Mouse (Mus musculus) midbrain, embryonic 12.5 days (tissue): ENCODE measurements around the gene Pphln1. TPM values are rescaled to one million over a fixed set of nuclear protein-coding genes. Genes with fewer than 3 reads are reported as not detected.

ENCODE experiments used
- ATAC-seq: fragments of 200-750 bp; cut with Nextera tagmentation; 2 replicates; pipeline ENCODE4 v1.8.0; 2017; ENCODE audit warnings: low read depth, moderate TSS enrichment, moderate library complexity; ENCODE audit not compliant: low FRiP score
- H3K27ac ChIP-seq: fragments of 300-500 bp; sonication (generic); replicated peaks from 2 replicates; pipeline ENCODE4 v1.5.1; 2016; ENCODE audit warnings: mild to moderate bottlenecking
- H3K27me3 ChIP-seq: fragments of 300-500 bp; sonication (generic); 2 replicates; pipeline ENCODE4 v1.6.1; 2016; ENCODE audit warnings: mild to moderate bottlenecking
- H3K36me3 ChIP-seq: fragments of 300-500 bp; sonication (generic); 2 replicates; pipeline ENCODE4 v1.6.1; 2016
- H3K4me1 ChIP-seq: fragments of 300-500 bp; sonication (generic); 2 replicates; pipeline ENCODE4 v1.6.1; 2016
- H3K4me2 ChIP-seq: fragments of 300-500 bp; sonication (generic); replicated peaks from 2 replicates; pipeline ENCODE4 v1.6.1; 2016; ENCODE audit warnings: mild to moderate bottlenecking, moderate library complexity
- H3K4me3 ChIP-seq: fragments of 300-500 bp; sonication (generic); 2 replicates; pipeline ENCODE4 v1.5.1; 2016; ENCODE audit warnings: mild to moderate bottlenecking
- H3K9ac ChIP-seq: fragments of 300-500 bp; sonication (generic); replicated peaks from 2 replicates; pipeline ENCODE4 v1.6.1; 2016; ENCODE audit warnings: mild to moderate bottlenecking, moderate library complexity
- H3K9me3 ChIP-seq: fragments of 300-500 bp; sonication (generic); 2 replicates; pipeline ENCODE4 v1.6.1; 2016; ENCODE audit warnings: mild to moderate bottlenecking
- WGBS: fragments of 180-500 bp; shearing (Covaris S2); methylation state at CpG from one replicate; pipeline ENCODE4 v1.1.7; 2016; 5-methylcytosine and 5-hydroxymethylcytosine counted together
- polyA plus RNA-seq: library from polyadenylated mRNA; unstranded; fragments of >200 nt; fragmentation: Nextera tagmentation; extraction: Ambion mirVana; gene quantifications from 2 replicates; pipeline ENCODE4 v1.2.1, GENCODE M21; 2016

Pphln1 gene
- polyA plus RNA-seq, 1 experiment from 2014 or later = 87.5 TPM

- Histone ChIP-seq H3K9me3 (no peaks in the 10 kb centered on the region), H3K4me2 (no peak overlapping the region), H3K27me3 (peaks cover 46% of the 10 kb centered on the region), H3K4me1 (peaks cover 19% of the 10 kb centered on the region; the same call in 1 of the 2 replicates), H3K36me3 (peaks cover 4% of the 10 kb centered on the region; the same call in 1 of the 2 replicates), H3K4me3 (no peak overlapping the region), H3K9ac (no peak overlapping the region), H3K27ac (no peak overlapping the region)
- WGBS = 39% methylated on average over 9 of the region's 9 CpGs
- no peak for ATAC-seq
These were observed 114.3 kb downstream of the Pphln1 start for GRCm38 (mm10) chr15:93512437-93512836.

- Histone ChIP-seq H3K9ac (no peak overlapping the region), H3K27me3 (peaks cover 61% of the 10 kb centered on the region), H3K4me1 (peaks cover 32% of the 10 kb centered on the region), H3K4me2 (no peak overlapping the region; the same call in 1 of the 2 replicates), H3K4me3 (no peak overlapping the region), H3K9me3 (no peaks in the 10 kb centered on the region), H3K27ac (no peak overlapping the region), H3K36me3 (no peaks in the 10 kb centered on the region)
- 5% methylated on average over 10 of the region's 10 CpGs for WGBS
- ATAC-seq = no peak
These were observed 115.8 kb downstream of the Pphln1 start for GRCm38 (mm10) chr15:93513939-93514341.

GRCm38 (mm10) chr15:93515316-93515715 is 117.2 kb downstream of the Pphln1 start:
- Histone ChIP-seq H3K27ac (no peak overlapping the region), H3K9ac (no peak overlapping the region), H3K27me3 (peaks cover 74% of the 10 kb centered on the region), H3K36me3 (no peaks in the 10 kb centered on the region), H3K4me3 (no peak overlapping the region), H3K4me2 (no peak overlapping the region), H3K4me1 (peaks cover 38% of the 10 kb centered on the region), H3K9me3 (no peaks in the 10 kb centered on the region)
- WGBS = 75% methylated on average over 9 of the region's 9 CpGs
- no peak for ATAC-seq

- no peaks in the 10 kb centered on the region for H3K36me3 ChIP-seq
- H3K4me2 ChIP-seq = no peak overlapping the region
- H3K9me3 ChIP-seq = no peaks in the 10 kb centered on the region
- no peak overlapping the region for H3K4me3 ChIP-seq
- H3K4me1 ChIP-seq = peaks cover 32% of the 10 kb centered on the region
- H3K27me3 ChIP-seq = peaks cover 91% of the 10 kb centered on the region
- 73% methylated on average over 11 of the region's 11 CpGs for WGBS
- no peak overlapping the region for H3K9ac ChIP-seq
- no peak overlapping the region for H3K27ac ChIP-seq
- ATAC-seq = no peak
These were observed 118.9 kb downstream of the Pphln1 start for GRCm38 (mm10) chr15:93517022-93517565.

DNA sequence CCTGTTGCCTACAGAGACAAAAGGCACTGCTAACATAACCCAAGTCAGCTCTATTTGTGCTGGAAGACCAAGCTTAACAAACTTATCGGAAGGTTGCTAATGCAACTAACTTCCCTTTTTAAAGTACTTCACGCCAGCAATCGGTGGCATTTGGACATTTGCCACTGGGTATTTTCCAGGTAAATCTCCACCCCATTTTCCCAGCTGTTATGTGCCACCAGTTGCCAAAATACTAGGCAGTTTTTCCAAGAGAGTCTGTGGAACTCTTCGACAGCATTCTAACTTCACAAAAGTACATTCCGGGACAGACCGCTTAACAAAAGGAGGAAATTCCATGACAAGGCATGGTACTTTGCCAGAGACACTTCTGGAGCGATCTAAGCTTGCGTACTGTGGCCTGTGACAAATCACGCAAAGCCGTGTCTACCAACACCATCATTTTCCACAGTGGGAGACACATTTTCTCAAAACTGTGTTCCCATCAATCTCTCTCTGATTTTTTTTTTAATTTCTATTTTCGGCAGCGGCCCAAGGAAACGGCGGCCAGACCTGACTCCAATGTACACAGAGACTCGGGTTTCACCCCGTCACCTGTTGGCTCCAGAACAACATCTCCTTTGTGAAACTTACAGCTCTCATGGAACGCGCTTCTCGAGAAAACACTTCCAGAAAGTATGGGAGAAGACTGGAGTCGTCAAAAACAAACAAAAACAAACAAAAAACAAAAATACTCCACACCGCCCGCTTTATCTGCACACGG is 120.2 kb downstream of the Pphln1 start:
- no peak for ATAC-seq
- Histone ChIP-seq H3K9ac (peak overlapping the region; percentile 41), H3K27ac (0 out of 2 replicates have a peak overlapping the region, but pooled peaks have one; percentile 4), H3K4me3 (peak overlapping the region; percentile 56), H3K9me3 (no peaks in the 10 kb centered on the region), H3K36me3 (no peaks in the 10 kb centered on the region), H3K4me1 (peaks cover 32% of the 10 kb centered on the region), H3K4me2 (peak overlapping the region; percentile 76), H3K27me3 (peaks cover 92% of the 10 kb centered on the region)
- WGBS = 4% methylated on average over 23 of the region's 23 CpGs

- H3K9ac ChIP-seq = peak overlapping the region; percentile 41
- peak overlapping the region; percentile 76 for H3K4me2 ChIP-seq
- peak; percentile 92 for ATAC-seq
- no peaks in the 10 kb centered on the region for H3K9me3 ChIP-seq
- peak overlapping the region; percentile 4; the same call in 1 of the 2 replicates for H3K27ac ChIP-seq
- peaks cover 27% of the 10 kb centered on the region for H3K4me1 ChIP-seq
- H3K4me3 ChIP-seq = peak overlapping the region; percentile 56
- peaks cover 86% of the 10 kb centered on the region for H3K27me3 ChIP-seq
- WGBS = under 1% methylated on average over 81 of the region's 85 CpGs
- H3K36me3 ChIP-seq = no peaks in the 10 kb centered on the region
These were observed 121.0 kb downstream of the Pphln1 start for GRCm38 (mm10) chr15:93518941-93519835.

GRCm38 (mm10) chr15:93519836-93520826 is 122.0 kb downstream of the Pphln1 start:
- Histone ChIP-seq H3K27ac (no peak overlapping the region), H3K4me1 (peaks cover 23% of the 10 kb centered on the region), H3K27me3 (peaks cover 79% of the 10 kb centered on the region), H3K9me3 (no peaks in the 10 kb centered on the region), H3K9ac (no peak overlapping the region), H3K4me3 (peak overlapping the region; percentile 56), H3K36me3 (no peaks in the 10 kb centered on the region), H3K4me2 (peak overlapping the region; percentile 76)
- no peak for ATAC-seq
- 7% methylated on average over 17 of the region's 17 CpGs for WGBS

GRCm38 (mm10) chr15:93521088-93521786 is 123.1 kb downstream of the Pphln1 start:
- peaks cover 68% of the 10 kb centered on the region for H3K27me3 ChIP-seq
- no peak overlapping the region for H3K9ac ChIP-seq
- no peak overlapping the region for H3K27ac ChIP-seq
- no peak for ATAC-seq
- no peaks in the 10 kb centered on the region for H3K36me3 ChIP-seq
- WGBS = 29% methylated on average over 11 of the region's 11 CpGs
- H3K4me2 ChIP-seq = no peak overlapping the region
- H3K4me3 ChIP-seq = no peak overlapping the region
- H3K9me3 ChIP-seq = no peaks in the 10 kb centered on the region
- peaks cover 23% of the 10 kb centered on the region for H3K4me1 ChIP-seq

DNA sequence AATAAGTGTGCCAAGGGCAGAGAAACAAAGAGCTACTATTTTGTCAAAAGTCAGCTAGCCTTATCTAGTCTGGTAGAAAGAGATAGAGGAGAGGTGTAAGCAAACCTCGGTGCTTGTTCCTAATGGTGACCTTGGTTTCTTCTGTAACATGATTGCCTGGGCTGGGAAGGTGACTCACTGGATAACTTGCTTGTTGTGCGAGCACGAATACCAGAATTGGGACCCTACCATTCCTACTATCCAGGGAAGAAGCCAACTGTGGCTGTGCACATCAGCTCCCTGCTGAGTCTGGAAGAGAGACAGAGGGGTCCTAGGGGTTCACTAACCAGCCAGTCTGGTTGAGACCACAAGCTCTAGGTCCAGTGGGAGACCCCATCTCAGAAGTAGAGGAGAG is 123.6 kb downstream of the Pphln1 start:
- Histone ChIP-seq H3K27me3 (peaks cover 67% of the 10 kb centered on the region), H3K9ac (no peak overlapping the region), H3K4me3 (no peak overlapping the region)

DNA sequence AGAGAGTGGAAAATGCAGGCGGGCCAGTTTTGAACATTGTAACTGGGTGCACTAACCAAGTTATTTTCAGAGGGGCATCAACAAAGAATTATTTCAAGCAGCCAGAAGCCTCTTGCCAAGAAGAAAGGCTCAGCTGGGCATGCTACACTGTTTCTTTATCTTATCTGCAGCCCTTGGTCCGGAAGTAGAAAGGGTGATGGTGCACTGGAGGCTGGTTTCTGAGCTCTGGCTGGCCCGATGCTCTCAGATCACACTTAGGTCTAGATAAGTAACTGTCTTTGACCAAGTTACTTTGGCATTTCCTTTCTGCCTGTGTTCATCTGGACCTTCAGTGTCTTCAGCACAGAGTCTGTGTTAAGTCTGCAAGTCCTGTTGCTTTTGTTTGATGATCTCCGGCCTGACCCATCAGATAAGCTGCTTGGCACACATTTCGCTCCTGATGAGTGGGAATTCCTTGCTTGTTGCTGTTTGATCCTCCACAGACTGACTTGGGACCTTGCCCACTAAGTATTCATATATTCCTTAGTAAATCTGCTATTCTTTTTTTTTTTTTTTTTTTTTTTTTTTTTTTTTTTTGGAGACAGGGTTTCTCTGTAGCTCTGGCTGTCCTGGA is 127.3 kb downstream of the Pphln1 start:
- Histone ChIP-seq H3K27me3 (peaks cover 32% of the 10 kb centered on the region), H3K27ac (no peak overlapping the region), H3K4me3 (no peak overlapping the region), H3K9me3 (no peaks in the 10 kb centered on the region), H3K36me3 (no peaks in the 10 kb centered on the region), H3K4me1 (0 out of 2 replicates have a peak, but pooled peaks cover 2% of the 10 kb centered on the region), H3K4me2 (no peak overlapping the region), H3K9ac (no peak overlapping the region)
- no peak for ATAC-seq
- 82% methylated on average over 5 of the region's 5 CpGs for WGBS

More for the DNA sequence above, 123.6 kb downstream of the Pphln1 start:
- Histone ChIP-seq H3K27ac (no peak overlapping the region), H3K36me3 (no peaks in the 10 kb centered on the region), H3K9me3 (no peaks in the 10 kb centered on the region), H3K4me1 (peaks cover 23% of the 10 kb centered on the region), H3K4me2 (no peak overlapping the region)
- ATAC-seq = no peak
- WGBS = 40% methylated on average over 3 of the region's 3 CpGs
